8 mouse cellular contexts compared by ENCODE assay signal in the genomic region with DNA sequence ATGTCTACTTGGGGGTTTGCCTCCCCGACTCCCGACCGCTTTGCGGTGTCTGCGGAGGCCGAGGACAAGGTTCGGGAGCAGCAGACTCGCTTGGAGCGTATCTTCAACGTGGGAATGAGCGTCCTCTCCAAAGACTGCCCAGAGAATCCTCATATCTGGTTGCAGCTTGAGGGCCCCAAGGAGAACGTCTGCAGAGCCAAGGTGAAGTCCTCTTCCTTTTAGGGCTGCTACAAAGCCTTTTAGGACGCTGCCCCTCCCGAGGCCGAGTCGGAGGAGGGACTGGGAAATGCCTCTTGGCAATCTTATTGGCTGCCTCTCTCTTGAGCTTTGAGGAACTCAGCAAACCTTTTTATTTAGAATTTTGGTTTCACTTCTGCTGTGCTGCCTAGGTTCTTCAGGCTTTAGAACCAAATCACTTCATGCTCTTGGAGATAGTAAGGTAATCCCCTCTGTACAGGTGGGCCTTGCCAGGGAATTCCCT. TPM values are rescaled to one million over a fixed set of nuclear protein-coding genes. Genes with fewer than 3 reads are reported as not detected.
A peak's percentile ranks its signal among the peaks of the same experiment; 100 is the strongest.
DNase-seq lines count a peak whose midpoint lies in the region; ATAC-seq lines count a peak whose summit lies in the region.

No protein-coding gene starts in this region.

- peak overlapping the region; percentile 75 for H3K4me3 ChIP-seq in forebrain, embryonic 14.5 days (ENCODE audit: low read depth, low read length)
- H3K4me3 ChIP-seq in hindbrain, embryonic 12.5 days: peak overlapping the region; percentile 80
- peak overlapping the region; percentile 82 for H3K4me3 ChIP-seq in limb, embryonic 12.5 days (replicated peaks)
- peak overlapping the region; percentile 80 for H3K4me3 ChIP-seq in midbrain, embryonic 11.5 days (ENCODE audit: low read depth, low read length)

- WGBS in forebrain, embryonic 14.5 days: 5% methylated on average over 16 of the region's 16 CpGs
- WGBS in hindbrain, embryonic 12.5 days: 7% methylated on average over 16 of the region's 16 CpGs
- 7% methylated on average over 16 of the region's 16 CpGs for WGBS in limb, embryonic 12.5 days
- WGBS in midbrain, embryonic 11.5 days: 9% methylated on average over 16 of the region's 16 CpGs

- no peak overlapping the region; the same call in 1 of the 2 replicates for H3K27ac ChIP-seq in forebrain, embryonic 14.5 days (ENCODE audit: low read depth, low read length)
- no peak overlapping the region for H3K27ac ChIP-seq in hindbrain, embryonic 12.5 days
- H3K27ac ChIP-seq in limb, embryonic 12.5 days: peak overlapping the region; percentile 95
- H3K27ac ChIP-seq in midbrain, embryonic 11.5 days (ENCODE audit: low read depth, low read length): no peak overlapping the region

- H3K4me1 ChIP-seq in forebrain, embryonic 14.5 days (ENCODE audit: control insufficient read depth, insufficient read depth, low read length): peaks cover 15% of the 10 kb centered on the region
- H3K4me1 ChIP-seq in hindbrain, embryonic 12.5 days: peaks cover 27% of the 10 kb centered on the region
- peaks cover 29% of the 10 kb centered on the region for H3K4me1 ChIP-seq in limb, embryonic 12.5 days (replicated peaks)
- H3K4me1 ChIP-seq in midbrain, embryonic 11.5 days (ENCODE audit: control insufficient read depth, insufficient read depth, low read length): peaks cover 11% of the 10 kb centered on the region

- peak; percentile 67 for DNase-seq in adrenal gland, postnatal 10 days
- no peak for DNase-seq in adrenal gland, adult 8-10 months
- DNase-seq in NIH3T3 (ENCODE audit: low read depth): peak; percentile 77
- DNase-seq in forebrain, embryonic 14.5 days (ENCODE audit: low spot score): no peak
- peak; percentile 88 for DNase-seq in midbrain, embryonic 11.5 days (ENCODE audit: low spot score, missing footprints)
- DNase-seq in splenic B cell, adult 2 months (ENCODE audit: low read depth, low spot score): peak; percentile 87

- H3K36me3 ChIP-seq in forebrain, embryonic 14.5 days (ENCODE audit: control insufficient read depth, insufficient read depth, low read length): peaks cover 42% of the 10 kb centered on the region
- H3K36me3 ChIP-seq in hindbrain, embryonic 12.5 days: peaks cover 36% of the 10 kb centered on the region
- peaks cover 48% of the 10 kb centered on the region for H3K36me3 ChIP-seq in limb, embryonic 12.5 days
- H3K36me3 ChIP-seq in midbrain, embryonic 11.5 days (ENCODE audit: control insufficient read depth, insufficient read depth, low read length): peaks cover 10% of the 10 kb centered on the region; the same call in 1 of the 2 replicates
- H3K36me3 ChIP-seq in splenic B cell, adult 2 months (ENCODE audit: control insufficient read depth, insufficient read depth, low read length, poor library complexity, severe bottlenecking): peaks cover 18% of the 10 kb centered on the region

- H3K9ac ChIP-seq in forebrain, embryonic 14.5 days (ENCODE audit: low read length): peak overlapping the region; percentile 90
- H3K9ac ChIP-seq in hindbrain, embryonic 12.5 days: peak overlapping the region; percentile 85
- peak overlapping the region; percentile 89 for H3K9ac ChIP-seq in limb, embryonic 12.5 days (replicated peaks)
- peak overlapping the region; percentile 92 for H3K9ac ChIP-seq in midbrain, embryonic 11.5 days (ENCODE audit: low read length)

- ATAC-seq in forebrain, embryonic 14.5 days: no peak
- no peak for ATAC-seq in hindbrain, embryonic 12.5 days (ENCODE audit: low FRiP score)
- ATAC-seq in limb, embryonic 12.5 days (ENCODE audit: insufficient number of reproducible peaks, insufficient read depth, low FRiP score, low TSS enrichment, low read depth): no peak
- no peak for ATAC-seq in midbrain, embryonic 11.5 days (ENCODE audit: low FRiP score)

- peak overlapping the region; percentile 81 for H3K4me2 ChIP-seq in forebrain, embryonic 14.5 days (ENCODE audit: low read length)
- peak overlapping the region; percentile 77 for H3K4me2 ChIP-seq in hindbrain, embryonic 12.5 days (replicated peaks)
- peak overlapping the region; percentile 88 for H3K4me2 ChIP-seq in limb, embryonic 12.5 days
- peak overlapping the region; percentile 79 for H3K4me2 ChIP-seq in midbrain, embryonic 11.5 days

- no peaks in the 10 kb centered on the region for H3K27me3 ChIP-seq in forebrain, embryonic 14.5 days (replicated peaks; ENCODE audit: control insufficient read depth, insufficient read depth, low read length)
- H3K27me3 ChIP-seq in hindbrain, embryonic 12.5 days: no peaks in the 10 kb centered on the region
- H3K27me3 ChIP-seq in limb, embryonic 12.5 days: no peaks in the 10 kb centered on the region
- H3K27me3 ChIP-seq in midbrain, embryonic 11.5 days (ENCODE audit: control insufficient read depth, insufficient read depth, low read length): no peaks in the 10 kb centered on the region
- H3K27me3 ChIP-seq in splenic B cell, adult 2 months (ENCODE audit: control insufficient read depth, insufficient read depth, low read length, poor library complexity, severe bottlenecking): no peaks in the 10 kb centered on the region

- H3K9me3 ChIP-seq in forebrain, embryonic 14.5 days (replicated peaks; ENCODE audit: control insufficient read depth, low read length): no peaks in the 10 kb centered on the region
- H3K9me3 ChIP-seq in hindbrain, embryonic 12.5 days (replicated peaks): no peaks in the 10 kb centered on the region
- H3K9me3 ChIP-seq in limb, embryonic 12.5 days: no peaks in the 10 kb centered on the region
- no peaks in the 10 kb centered on the region for H3K9me3 ChIP-seq in midbrain, embryonic 11.5 days (ENCODE audit: control insufficient read depth, low read length)

RNA-seq across cellular contexts. Expression of gene Khnyn, which starts 1.1 kb away (rescaled TPM):
- 10 to 100 TPM; 17.1 to 23.8 TPM for total RNA-seq in adrenal gland, postnatal 10 days (2021)
- 10 to 100 TPM; 19.1 to 27.2 (median 25.1) TPM for total RNA-seq in adrenal gland, adult 8-10 months (2022)
- 4.6 and 5.4 TPM in 2 replicates for polyA plus RNA-seq in forebrain, embryonic 14.5 days (2014; fragmentation: Nextera tagmentation; extraction: Ambion mirVana)
- 22.4 and 23.5 TPM in 2 replicates for polyA plus RNA-seq in hindbrain, embryonic 12.5 days (2016; fragmentation: Nextera tagmentation; extraction: Ambion mirVana)
- polyA plus RNA-seq in limb, embryonic 12.5 days (2016; fragmentation: Nextera tagmentation; extraction: Ambion mirVana): 36.9 and 38.8 TPM in 2 replicates
- polyA plus RNA-seq in midbrain, embryonic 11.5 days (2014; fragmentation: Nextera tagmentation; extraction: Ambion mirVana): 8.5 and 8.7 TPM in 2 replicates

RNA-seq across cellular contexts. Expression of gene Cbln3, which starts 1.6 kb away (rescaled TPM):
- total RNA-seq in adrenal gland, postnatal 10 days (2021): under 1 TPM; 0.15 to 0.48 TPM
- total RNA-seq in adrenal gland, adult 8-10 months (2022): under 1 TPM in 3 of 4 experiments, not detected in 1; 0.05 to 0.22 (median 0.06) TPM
- polyA plus RNA-seq in forebrain, embryonic 14.5 days (2014; fragmentation: Nextera tagmentation; extraction: Ambion mirVana): 0.20 and 0.27 TPM in 2 replicates
- polyA plus RNA-seq in hindbrain, embryonic 12.5 days (2016; fragmentation: Nextera tagmentation; extraction: Ambion mirVana): 0.05 and 0.35 TPM in 2 replicates
- 0.20 and 0.21 TPM in 2 replicates for polyA plus RNA-seq in limb, embryonic 12.5 days (2016; fragmentation: Nextera tagmentation; extraction: Ambion mirVana)
- 0.03 and 0.23 TPM in 2 replicates for polyA plus RNA-seq in midbrain, embryonic 11.5 days (2014; fragmentation: Nextera tagmentation; extraction: Ambion mirVana)

RNA-seq across cellular contexts. Expression of gene Sdr39u1, which starts 14.3 kb away (rescaled TPM):
- total RNA-seq in adrenal gland, postnatal 10 days (2021): 100 to 1,000 TPM in 1 of 2 experiments, 10 to 100 TPM in 1; 90.9 to 109 TPM
- total RNA-seq in adrenal gland, adult 8-10 months (2022): 10 to 100 TPM; 65.6 to 78.4 (median 73.2) TPM
- polyA plus RNA-seq in forebrain, embryonic 14.5 days (2014; fragmentation: Nextera tagmentation; extraction: Ambion mirVana): 99.0 and 110 TPM in 2 replicates
- polyA plus RNA-seq in hindbrain, embryonic 12.5 days (2016; fragmentation: Nextera tagmentation; extraction: Ambion mirVana): 63.5 and 68.3 TPM in 2 replicates
- 81.7 and 86.3 TPM in 2 replicates for polyA plus RNA-seq in limb, embryonic 12.5 days (2016; fragmentation: Nextera tagmentation; extraction: Ambion mirVana)
- polyA plus RNA-seq in midbrain, embryonic 11.5 days (2014; fragmentation: Nextera tagmentation; extraction: Ambion mirVana): 25.0 and 27.8 TPM in 2 replicates

RNA-seq across cellular contexts. Expression of gene Nynrin, which starts 32.0 kb away (rescaled TPM):
- 10 to 100 TPM; 20.7 to 24.4 TPM for total RNA-seq in adrenal gland, postnatal 10 days (2021)
- 10 to 100 TPM; 14.3 to 23.2 (median 17.2) TPM for total RNA-seq in adrenal gland, adult 8-10 months (2022)
- 6.2 and 7.4 TPM in 2 replicates for polyA plus RNA-seq in forebrain, embryonic 14.5 days (2014; fragmentation: Nextera tagmentation; extraction: Ambion mirVana)
- polyA plus RNA-seq in hindbrain, embryonic 12.5 days (2016; fragmentation: Nextera tagmentation; extraction: Ambion mirVana): 30.4 and 35.8 TPM in 2 replicates
- polyA plus RNA-seq in limb, embryonic 12.5 days (2016; fragmentation: Nextera tagmentation; extraction: Ambion mirVana): 38.9 and 46.0 TPM in 2 replicates
- 10.7 and 12.0 TPM in 2 replicates for polyA plus RNA-seq in midbrain, embryonic 11.5 days (2014; fragmentation: Nextera tagmentation; extraction: Ambion mirVana)

RNA-seq across cellular contexts. Expression of gene Cma1, which starts 58.6 kb away (rescaled TPM):
- total RNA-seq in adrenal gland, postnatal 10 days (2021): 1 to 10 TPM; 7.9 to 8.6 TPM
- 1 to 10 TPM in 3 of 4 experiments, under 1 TPM in 1; 0.99 to 3.0 (median 1.8) TPM for total RNA-seq in adrenal gland, adult 8-10 months (2022)
- polyA plus RNA-seq in forebrain, embryonic 14.5 days (2014; fragmentation: Nextera tagmentation; extraction: Ambion mirVana): 0.27 and 0.35 TPM in 2 replicates
- not detected in 2 replicates for polyA plus RNA-seq in hindbrain, embryonic 12.5 days (2016; fragmentation: Nextera tagmentation; extraction: Ambion mirVana)
- 0.20 and 0.45 TPM in 2 replicates for polyA plus RNA-seq in limb, embryonic 12.5 days (2016; fragmentation: Nextera tagmentation; extraction: Ambion mirVana)
- not detected in 2 replicates for polyA plus RNA-seq in midbrain, embryonic 11.5 days (2014; fragmentation: Nextera tagmentation; extraction: Ambion mirVana)

Comparison
In these comparisons a context has a peak if more than half of its experiments do, and no peak if none do; other contexts are left out.
1. DNase-seq: peak in adrenal gland, postnatal 10 days (single experiment), NIH3T3 (single experiment), midbrain, embryonic 11.5 days (single experiment) and splenic B cell, adult 2 months (single experiment); none in adrenal gland, adult 8-10 months (single experiment) and forebrain, embryonic 14.5 days (single experiment).
2. Peak in every context shown above with its lines, with median percentiles within 50 percentile points of each other: H3K4me2 ChIP-seq, H3K4me3 ChIP-seq and H3K9ac ChIP-seq.